Mouse (Mus musculus) cerebellum, adult 9-11 months (tissue): ENCODE results near the gene Usp34.
"Not testable (repeated sequence)": the region's sequence is repeated elsewhere in the genome, so short reads cannot be mapped to it uniquely, and the experiment has no call there.

Experiments used
- DNase-seq: peaks from one replicate; pipeline ENCODE4 v3.0.0; 2022

The Usp34 gene

GRCm38 (mm10) chr11:23504801-23505200 is 198.1 kb downstream of the Usp34 start:
- DNase-seq = not testable (repeated sequence)

- not testable (repeated sequence) for DNase-seq
Observed at GRCm38 (mm10) chr11:23514785-23515184, 208.1 kb downstream of the Usp34 start.

- no peak for DNase-seq
Observed at GRCm38 (mm10) chr11:23515315-23515714, 208.6 kb downstream of the Usp34 start.

- no peak for DNase-seq
Observed at GRCm38 (mm10) chr11:23518981-23519380, 212.3 kb downstream of the Usp34 start.

GRCm38 (mm10) chr11:23520473-23521205 is 213.9 kb downstream of the Usp34 start, which contains the start of gene 1700093K21Rik:
1700093K21Rik (minus strand) TSS chr11:23521155.
- DNase-seq = no peak

GRCm38 (mm10) chr11:23537446-23537845 is 230.8 kb downstream of the Usp34 start:
- no peak for DNase-seq
